Comparison of ENCODE assay signal across 8 mouse cellular contexts in genomic region chr5:31451878-31452561, GRCm38 (mm10). TPM values are rescaled to one million over a fixed set of nuclear protein-coding genes. Genes with fewer than 3 reads are reported as not detected.
DNase-seq lines count a peak whose midpoint lies in the region; ATAC-seq and TF ChIP-seq lines count a peak whose summit lies in the region.

Gene Zfp512 (plus strand): TSS chr5:31452431.

- peak within 1 kb of the TSS; percentile 54 for H3K4me2 ChIP-seq in lung, postnatal 0 days (replicated peaks; ENCODE audit: low read depth, low read length)

- H3K27ac ChIP-seq in hindbrain, embryonic 10.5 days = peak within 1 kb of the TSS; percentile 79
- peak within 1 kb of the TSS; percentile 47 for H3K27ac ChIP-seq in lung, postnatal 0 days (ENCODE audit: low read length)

- H3K9ac ChIP-seq in lung, postnatal 0 days (replicated peaks; ENCODE audit: low read depth) = peak within 1 kb of the TSS; percentile 47

- peak within 1 kb of the TSS; percentile 56 for H3K4me3 ChIP-seq in hindbrain, embryonic 10.5 days
- peak within 1 kb of the TSS; percentile 49 for H3K4me3 ChIP-seq in lung, postnatal 0 days (ENCODE audit: low read depth, low read length)

- H3K4me1 ChIP-seq in hindbrain, embryonic 10.5 days (replicated peaks) = peaks cover 14% of the 10 kb centered on the region
- peaks cover 4% of the 10 kb centered on the region; the same call in 1 of the 2 replicates for H3K4me1 ChIP-seq in lung, postnatal 0 days (ENCODE audit: insufficient read depth, low read depth, low read length)

- DNase-seq in MN1 (ENCODE audit: low spot score) = peak; percentile 95
- peak; percentile 92 for DNase-seq in cerebellum, adult 9-10 months
- DNase-seq in hindbrain, embryonic 10.5 days (ENCODE audit: low spot score) = peak; percentile 97
- peak; percentile 98 for DNase-seq in layer of hippocampus, adult 9-11 months
- peak; percentile 100 for DNase-seq in lung, postnatal 0 days (ENCODE audit: low spot score)
- DNase-seq in ovary, postnatal 14 days (ENCODE audit: low spot score) = peak; percentile 88
- peak; percentile 95 for DNase-seq in thymus, postnatal 14 days

- no peaks in the 10 kb centered on the region for H3K27me3 ChIP-seq in hindbrain, embryonic 10.5 days (ENCODE audit: insufficient read depth, poor library complexity, severe bottlenecking)
- no peaks in the 10 kb centered on the region for H3K27me3 ChIP-seq in lung, postnatal 0 days (replicated peaks; ENCODE audit: insufficient read depth, low read length)

- no peak for TF ChIP-seq CTCF in lung, postnatal 0 days (IDR thresholded peaks at IDR 0.05)

- ATAC-seq in frontal cortex, adult (ENCODE audit: low TSS enrichment) = peak; percentile 99
- ATAC-seq in lung, postnatal 0 days = peak; percentile 99

- WGBS in hindbrain, embryonic 10.5 days = 7% methylated on average over 23 of the region's 23 CpGs
- WGBS in lung, postnatal 0 days = 5% methylated on average over 23 of the region's 23 CpGs

- H3K36me3 ChIP-seq in hindbrain, embryonic 10.5 days = no peaks in the 10 kb centered on the region
- no peaks in the 10 kb centered on the region for H3K36me3 ChIP-seq in lung, postnatal 0 days (ENCODE audit: insufficient read depth, low read length)

- H3K9me3 ChIP-seq in hindbrain, embryonic 10.5 days = no peaks in the 10 kb centered on the region
- H3K9me3 ChIP-seq in lung, postnatal 0 days (ENCODE audit: low read length) = no peaks in the 10 kb centered on the region

- TF ChIP-seq EP300 in lung, postnatal 0 days (IDR thresholded peaks at IDR 0.05) = no peak

RNA-seq across cellular contexts. Expression of gene Zfp512, which starts in this region (rescaled TPM):
- 74.9 and 81.3 TPM in 2 replicates for polyA plus RNA-seq in hindbrain, embryonic 10.5 days (2016; fragmentation: Nextera tagmentation; extraction: Ambion mirVana)
- 18.2 and 19.1 TPM in 2 replicates for polyA plus RNA-seq in lung, postnatal 0 days (2015; fragmentation: Nextera tagmentation; extraction: Ambion mirVana)

Comparison
In these comparisons a context has a peak if more than half of its experiments do, and no peak if none do; other contexts are left out.
1. Peak in every context shown above with its lines: DNase-seq, ATAC-seq, H3K4me3 ChIP-seq and H3K27ac ChIP-seq.